Mouse (Mus musculus) A20 (cell line): ENCODE results near the gene Myd88.

ENCODE experiments used
- DNase-seq: peaks from one replicate; pipeline ENCODE4 v3.0.0-alpha.2; 2011; ENCODE audit warnings: low read depth, low spot score

Gene Myd88

DNA sequence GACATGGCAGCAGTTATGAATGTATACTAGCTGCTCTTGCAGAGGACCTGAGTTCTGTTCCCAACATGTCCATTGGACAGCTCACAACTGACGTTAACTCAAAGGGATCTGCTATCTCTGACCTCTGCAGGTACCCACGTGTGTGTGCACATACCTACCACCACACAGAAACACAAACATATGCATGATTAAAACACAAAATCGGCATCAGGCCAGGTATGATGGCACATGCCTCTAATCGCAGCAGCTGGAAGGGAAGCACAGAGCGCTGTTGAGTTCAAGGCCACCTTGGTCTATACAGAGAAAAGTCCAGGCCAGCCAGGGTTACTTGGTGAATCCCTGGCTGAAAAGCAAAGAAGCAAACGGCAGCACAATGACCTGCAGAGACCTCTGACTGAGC lies 43.5 kb downstream of the Myd88 start:
- DNase-seq, result no peak

DNA sequence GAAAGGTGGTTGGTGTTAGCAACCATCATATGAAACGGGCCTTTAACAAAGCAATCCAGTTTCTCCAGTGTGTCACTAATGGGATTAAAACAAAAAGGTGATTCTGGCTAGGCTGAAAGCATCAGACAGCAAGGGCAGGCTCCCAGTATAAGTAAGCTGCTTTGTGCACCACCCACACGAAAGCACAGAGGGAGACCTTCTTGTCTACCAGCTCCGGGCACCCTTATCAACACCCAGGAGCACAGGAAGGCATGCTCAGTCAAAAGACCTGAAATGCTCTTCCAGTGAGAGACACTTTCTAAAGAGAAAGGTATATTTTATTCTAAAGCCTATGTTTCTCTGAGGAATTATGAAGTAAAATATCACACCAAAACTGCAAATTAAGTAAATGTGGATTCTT lies 50.4 kb downstream of the Myd88 start:
- DNase-seq, result no peak
